Mouse (Mus musculus) thymus, postnatal 10 days (tissue): Measurements from ENCODE around the gene Col26a1.
A peak's percentile ranks its signal among the peaks of the same experiment; 100 is the strongest.

ENCODE experiments used
- DNase-seq, 2 experiments: peaks; one replicate each; pipeline ENCODE4 v3.0.0; 2021; ENCODE audit warnings: low spot score in 2 of 2

The Col26a1 gene

GRCm38 (mm10) chr5:136881380-136882009 is 1.5 kb downstream of the Col26a1 start:
- DNase-seq = peak; percentile 54 to 89

- DNase-seq = no peak
These were observed 2.9 kb downstream of the Col26a1 start for GRCm38 (mm10) chr5:136880101-136880500.

GRCm38 (mm10) chr5:136874271-136874670 is 8.7 kb downstream of the Col26a1 start:
- no peak for DNase-seq

DNA sequence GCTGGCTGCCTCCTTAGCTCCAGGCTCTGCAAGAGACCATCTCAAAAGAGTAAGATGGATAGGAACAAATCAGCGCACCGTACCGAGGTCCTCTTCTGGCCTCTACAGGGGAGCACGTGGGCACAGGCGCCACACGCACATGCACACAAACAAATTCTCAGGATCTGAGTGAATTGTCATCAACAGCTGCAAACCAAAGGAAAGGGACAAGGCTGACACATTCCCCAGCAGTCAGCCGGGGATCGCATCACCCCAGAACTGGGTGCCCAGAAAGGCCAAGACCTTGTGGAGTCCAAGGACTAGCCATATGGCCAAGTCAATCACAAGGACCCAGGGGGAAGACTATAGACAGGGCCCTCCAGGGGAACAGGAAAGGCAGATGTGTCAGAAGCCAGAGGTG is 10.6 kb downstream of the Col26a1 start:
- DNase-seq = no peak

DNA sequence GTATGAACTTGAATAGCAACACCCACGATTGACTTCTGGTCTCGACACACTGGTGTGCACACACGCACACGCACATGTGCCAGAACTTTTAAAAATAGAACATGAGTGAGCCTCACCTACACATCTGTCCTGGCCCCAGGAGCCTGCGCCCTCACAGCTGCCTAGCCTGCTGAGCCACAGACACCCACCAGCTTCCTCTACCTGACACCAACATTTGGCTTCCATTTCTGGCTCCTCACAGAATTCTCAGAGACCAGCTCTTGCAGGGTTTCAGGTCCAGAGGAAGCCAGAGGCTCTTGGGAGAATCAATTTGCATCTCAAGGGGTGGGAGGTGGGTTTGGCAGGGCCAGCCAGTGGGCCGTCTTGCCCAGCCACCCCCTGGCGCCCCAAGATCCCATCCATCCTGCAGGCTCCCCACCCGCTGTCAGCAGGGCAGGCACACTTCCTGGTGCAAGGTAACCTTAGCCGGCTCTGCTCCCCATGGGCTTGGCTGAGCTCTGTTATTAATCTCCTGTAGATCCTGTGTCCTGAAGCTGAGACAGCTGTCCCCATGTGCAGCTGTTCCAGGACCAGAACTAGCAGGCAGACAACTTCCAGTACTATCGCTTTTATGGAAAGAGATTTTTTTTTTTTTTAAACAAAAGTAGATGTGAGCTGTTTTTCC is 13.4 kb downstream of the Col26a1 start:
- DNase-seq = peak; percentile 49 to 55

GRCm38 (mm10) chr5:136867706-136868105 is 15.3 kb downstream of the Col26a1 start:
- DNase-seq = no peak

GRCm38 (mm10) chr5:136863961-136864674 is 18.9 kb downstream of the Col26a1 start:
- DNase-seq = peak; percentile 85 to 88

DNA sequence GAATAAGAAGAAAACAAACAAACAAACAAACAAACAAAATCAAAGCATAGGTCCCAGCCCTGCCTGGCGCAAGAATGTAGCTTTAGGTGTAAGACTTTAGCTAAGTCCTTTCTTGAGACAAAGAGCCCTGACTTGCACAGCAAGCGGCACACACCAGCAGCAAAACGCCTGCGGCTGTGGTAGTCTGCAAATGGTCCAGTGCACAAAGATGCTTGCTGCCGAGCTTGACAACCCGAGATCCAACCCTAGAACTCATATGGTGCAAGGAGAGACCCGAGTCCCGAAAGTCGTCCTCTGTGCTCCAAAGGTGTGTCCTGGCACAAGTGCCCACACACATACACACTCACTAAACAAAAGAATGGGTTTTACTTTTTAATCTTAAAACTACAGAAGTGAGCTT is 19.7 kb downstream of the Col26a1 start:
- peak; percentile 11 to 16 for DNase-seq

DNA sequence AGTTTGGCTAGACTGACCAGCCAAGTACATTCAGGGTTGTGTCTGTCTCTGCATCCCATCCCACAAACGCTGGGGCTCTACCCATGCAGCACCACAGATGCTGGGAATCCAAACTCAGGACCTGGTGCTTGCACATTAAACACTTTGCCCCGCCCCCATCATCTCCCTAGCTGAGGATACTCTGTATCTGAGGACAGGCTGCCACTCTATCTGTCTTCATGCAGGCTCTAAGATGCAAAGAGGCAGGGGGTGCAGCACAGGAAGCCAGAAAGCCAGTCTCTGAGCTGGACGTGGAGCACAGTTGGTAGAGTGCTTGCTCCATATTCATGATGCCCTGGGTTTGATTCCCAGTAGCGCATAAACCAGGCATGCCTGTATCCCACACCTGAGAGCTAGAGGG is 20.2 kb downstream of the Col26a1 start:
- peak; percentile 29 to 40 for DNase-seq

DNA sequence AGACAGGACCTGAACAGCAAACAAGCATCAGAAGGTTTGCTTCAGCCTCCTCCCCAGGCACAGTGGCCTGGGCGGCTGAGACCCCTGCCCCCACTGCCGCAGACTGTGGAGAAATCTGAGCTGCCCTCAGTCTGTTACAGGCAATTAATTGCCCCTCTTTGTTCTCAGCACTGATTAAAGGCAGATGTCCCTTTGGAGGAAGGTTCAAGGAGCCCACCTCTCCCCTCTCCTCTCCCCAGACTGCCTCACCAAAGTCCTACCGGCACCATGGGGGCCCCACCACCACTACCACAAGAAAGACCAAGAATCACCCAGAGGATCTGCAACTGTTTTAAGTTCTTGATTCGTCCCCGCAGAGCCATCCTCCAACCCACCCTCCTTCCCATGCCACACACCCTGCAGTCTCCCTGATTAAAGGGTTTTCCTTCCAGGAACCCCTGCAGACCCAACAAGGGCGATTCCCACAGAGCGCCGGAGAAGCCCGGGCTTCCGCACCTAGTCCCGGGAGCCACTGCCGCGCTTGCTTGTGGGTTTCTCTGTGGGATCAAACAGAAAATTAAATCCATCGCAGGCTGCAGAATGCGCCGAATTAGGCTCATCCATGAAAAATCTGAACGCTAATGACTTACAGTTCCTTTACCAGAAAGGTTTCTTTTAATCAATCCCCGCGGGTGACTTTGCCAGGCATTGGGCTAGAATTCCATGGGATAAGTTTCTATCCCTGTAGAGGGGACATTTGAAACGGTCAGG is 21.6 kb downstream of the Col26a1 start:
- DNase-seq = no peak

- no peak for DNase-seq
These were observed 32.3 kb downstream of the Col26a1 start for GRCm38 (mm10) chr5:136850716-136851115.

DNA sequence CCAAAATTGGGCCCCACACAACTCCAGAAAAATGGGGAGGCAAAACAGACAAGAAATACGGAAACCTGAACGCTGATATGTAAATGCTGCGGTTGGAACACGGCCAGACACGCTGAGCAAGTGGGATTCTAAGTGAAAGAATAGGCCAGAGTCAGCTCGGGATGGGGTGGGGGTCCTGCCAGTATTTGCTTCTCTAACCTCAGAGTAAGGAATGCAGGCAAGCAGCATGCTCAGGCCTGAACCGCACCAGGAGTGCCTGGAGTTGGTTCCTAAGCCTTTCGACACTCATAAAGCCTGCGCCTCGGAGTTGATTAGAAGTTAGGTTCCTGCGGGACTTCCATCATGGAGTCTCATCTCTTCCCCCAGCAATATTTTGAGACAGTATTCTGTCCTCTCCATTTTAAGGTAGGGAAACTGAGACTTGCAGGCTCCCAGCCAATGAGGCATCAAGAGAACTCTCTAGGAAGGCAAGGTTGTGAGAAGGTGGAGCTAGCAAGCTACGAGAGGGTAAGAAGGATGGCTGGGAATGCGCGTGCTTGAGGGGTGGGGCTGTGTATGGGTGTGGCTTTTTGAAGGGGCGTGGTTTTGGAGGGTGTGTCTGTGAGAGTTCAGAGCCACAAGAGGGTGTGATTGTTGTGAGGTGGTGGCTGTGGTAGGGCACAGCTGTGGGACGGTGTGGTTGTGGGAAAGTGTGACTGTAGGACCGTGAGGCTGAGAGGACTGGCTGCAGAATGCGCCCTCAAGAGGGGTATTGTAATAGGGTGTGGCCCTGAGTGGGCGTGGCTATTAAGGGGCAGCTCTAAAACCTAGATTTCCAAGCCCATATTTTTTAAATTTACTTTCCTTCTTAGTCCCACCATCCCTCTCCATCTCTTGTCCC is 36.4 kb downstream of the Col26a1 start:
- DNase-seq = no peak

GRCm38 (mm10) chr5:136843930-136844329 is 39.1 kb downstream of the Col26a1 start:
- DNase-seq = no peak

GRCm38 (mm10) chr5:136840036-136840435 is 43.0 kb downstream of the Col26a1 start:
- DNase-seq = peak; percentile 30 to 85

DNA sequence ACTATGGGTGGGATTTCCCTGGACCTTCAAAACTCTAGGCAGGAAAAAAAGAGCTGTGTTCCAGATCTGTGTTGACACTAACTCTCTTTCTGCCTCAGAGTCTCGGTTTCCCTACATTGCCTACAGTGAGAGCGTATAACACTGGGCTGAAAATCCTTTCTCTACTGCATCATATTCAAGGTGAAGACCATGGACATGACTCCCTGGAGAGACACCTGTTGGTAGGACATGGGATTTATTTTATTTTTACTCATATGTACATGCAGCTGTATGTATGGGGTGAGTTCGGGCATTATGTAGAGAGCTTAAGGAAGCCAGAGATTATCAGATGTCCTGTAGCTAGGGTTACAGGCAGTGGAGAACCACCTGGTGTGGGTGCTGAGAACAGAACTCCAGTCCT is 50.0 kb downstream of the Col26a1 start:
- DNase-seq = no peak

- DNase-seq = no peak
These were observed 52.9 kb downstream of the Col26a1 start for GRCm38 (mm10) chr5:136830156-136830555.

DNA sequence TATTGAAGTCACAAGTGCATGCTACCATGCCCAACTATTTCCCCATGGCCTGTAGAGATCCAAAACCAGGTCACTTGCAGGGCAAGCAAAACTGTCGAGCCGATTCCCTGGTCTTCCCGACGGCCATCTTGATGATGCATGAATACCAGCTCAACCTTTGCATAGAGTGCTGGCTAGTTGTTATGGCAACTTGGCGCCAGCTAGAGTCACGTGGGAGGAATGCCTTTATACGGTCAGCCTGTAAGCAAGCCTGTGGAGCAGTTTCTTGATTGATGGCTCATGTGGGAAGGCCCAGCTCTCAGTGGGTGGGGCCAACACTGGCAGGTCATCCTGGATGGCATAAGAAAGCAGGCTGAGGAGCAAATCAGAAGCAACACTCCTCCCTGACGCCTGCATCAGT is 61.0 kb downstream of the Col26a1 start:
- no peak for DNase-seq

DNA sequence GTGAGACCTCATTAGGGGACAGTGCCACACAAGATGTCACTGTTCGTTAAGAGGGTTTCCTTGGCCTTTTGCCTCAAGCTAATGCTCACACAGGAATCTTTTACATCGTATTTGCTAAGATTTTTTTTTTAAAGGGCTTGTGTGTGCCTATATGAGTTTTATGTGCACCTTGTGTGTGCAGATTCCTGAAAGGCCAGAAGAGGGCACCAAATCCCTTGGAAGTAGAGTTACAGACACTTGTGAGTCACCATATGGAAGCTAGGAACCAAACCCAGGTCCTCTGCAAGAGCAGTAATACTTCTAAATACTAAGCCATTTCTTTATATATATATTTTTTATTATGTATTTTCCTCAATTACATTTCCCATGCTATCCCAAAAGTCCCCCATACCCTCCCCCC is 62.1 kb downstream of the Col26a1 start:
- DNase-seq = no peak

- DNase-seq = no peak
These were observed 63.3 kb downstream of the Col26a1 start for GRCm38 (mm10) chr5:136819686-136820085.

GRCm38 (mm10) chr5:136810539-136811374 is 72.3 kb downstream of the Col26a1 start:
- DNase-seq = no peak
